ENCODE assay signal across 26 mouse cellular contexts in the genomic region with DNA sequence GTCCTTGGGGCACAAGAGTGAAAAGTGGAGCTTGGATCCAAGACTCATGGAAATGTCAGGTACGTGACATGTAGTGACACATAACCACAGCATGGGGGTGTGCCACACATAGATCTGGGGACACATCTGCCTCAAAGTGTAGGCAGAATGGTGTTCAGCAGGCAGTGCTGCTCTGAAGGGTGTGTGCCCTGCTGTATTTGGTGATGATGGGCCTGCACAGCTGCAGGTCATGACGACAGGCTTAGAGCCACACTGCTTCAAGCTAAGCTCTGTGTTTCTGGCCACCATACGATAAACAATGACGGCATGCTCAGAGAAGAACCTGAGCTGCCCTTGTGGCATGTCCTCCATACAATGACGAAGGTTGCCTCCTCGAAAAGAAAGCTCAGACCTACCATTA. TPM values are rescaled to one million over a fixed set of nuclear protein-coding genes. Genes with fewer than 3 reads are reported as not detected.
A peak's percentile ranks its signal among the peaks of the same experiment; 100 is the strongest.
DNase-seq lines count a peak whose midpoint lies in the region; TF ChIP-seq lines count a peak whose summit lies in the region.
"Had no signal": no experiment of that assay in that cellular context is flagged by ENCODE, and none has a peak within 500 bp of the region (broad histone marks: within the 10 kb centered on the region; RNA-seq: fewer than 3 reads in every experiment).

No protein-coding gene starts in this region.

- WGBS in lung, adult 2 months = 88% methylated on average over 6 of the region's 6 CpGs

- no peak for TF ChIP-seq CTCF in C2C12 (IDR thresholded peaks at IDR 0.05; ENCODE audit: control insufficient read depth, insufficient read depth, insufficient read length)
- TF ChIP-seq CTCF in lung, adult 2 months (IDR thresholded peaks at IDR 0.05; ENCODE audit: insufficient read depth, low read length) = no peak

- H3K27me3 ChIP-seq in C2C12 (ENCODE audit: control insufficient read depth, insufficient read depth, insufficient read length) (peaks cover 5% of the 10 kb centered on the region), myocyte (ENCODE audit: control insufficient read depth, insufficient read depth, insufficient read length) (peaks cover 6% of the 10 kb centered on the region)
- H3K27me3 ChIP-seq: CH12.LX had no signal

- H3K4me2 ChIP-seq in myocyte (ENCODE audit: low read depth) = no peak overlapping the region

- H3K4me1 ChIP-seq in lung, adult 2 months (ENCODE audit: control insufficient read depth, insufficient read depth, low read length) = no peaks in the 10 kb centered on the region

- H3K79me2 ChIP-seq in C2C12 (ENCODE audit: control insufficient read depth, insufficient read depth) = no peaks in the 10 kb centered on the region
- H3K79me2 ChIP-seq in myocyte (ENCODE audit: control insufficient read depth, insufficient read depth) = no peaks in the 10 kb centered on the region

- H3K4me3 ChIP-seq in C2C12 (ENCODE audit: insufficient read depth, poor library complexity, severe bottlenecking) (no peak overlapping the region), myocyte (no peak overlapping the region)
- no peak overlapping the region for H3K4me3 ChIP-seq in lung, adult 2 months (replicated peaks; ENCODE audit: extremely low read depth, low read depth, low read length)

- intact Hi-C loops in heart, postnatal 36 days (cut with DNase I) = loop anchor here (10.0 kb wide), 1 partner anchor 165 kb away; the partner anchor contains the start of gene Sacs

- H3K36me3 ChIP-seq in C2C12 (ENCODE audit: control insufficient read depth, insufficient read depth) (no peaks in the 10 kb centered on the region), myocyte (ENCODE audit: control insufficient read depth, insufficient read depth) (no peaks in the 10 kb centered on the region)
- H3K36me3 ChIP-seq: G1E had no signal

- H3ac ChIP-seq in C2C12 (ENCODE audit: control insufficient read depth, insufficient read length, low read depth) (no peak overlapping the region), myocyte (ENCODE audit: control insufficient read depth, insufficient read length) (no peak overlapping the region)

- no peak for TF ChIP-seq POLR2A in myocyte (IDR thresholded peaks at IDR 0.05; ENCODE audit: insufficient read length, low read depth)
- TF ChIP-seq POLR2A in lung, adult 2 months (IDR thresholded peaks at IDR 0.05; ENCODE audit: borderline replicate concordance, extremely low read depth, low read depth, low read length) = no peak

- H3K79me3 ChIP-seq in C2C12 (ENCODE audit: low read depth) = no peaks in the 10 kb centered on the region

- peak; percentile 53 for DNase-seq in heart, adult 11 months
- DNase-seq in heart, postnatal 36 days = no peak
- DNase-seq in 416B (ENCODE audit: low read depth) = peak; percentile 44
- no peak for DNase-seq in frontal cortex, postnatal 25 days (ENCODE audit: low spot score in 2 of 2)
- DNase-seq in lung, adult 2 months = no peak
- no peak for DNase-seq in kidney, postnatal 10 days
- DNase-seq: adrenal gland, adult 2 months; adrenal gland, adult 8-10 months; adrenal gland, postnatal 10 days; adrenal gland, postnatal 14 days; adrenal gland, postnatal 25 days; adrenal gland, postnatal 36 days; B cell, adult 2 months; cerebellum, adult 11 months; cerebellum, adult 11-12 months; cerebellum, adult 18-20 months; cerebellum, adult 2 months had no signal

TF ChIP-seq in C2C12, 6 proteins besides CTCF, POLR2A, EP300 and RAD21:
- TF ChIP-seq USF1 (IDR thresholded peaks at IDR 0.05; ENCODE audit: low read depth) (no peak), MYOD1 (IDR thresholded peaks at IDR 0.05; ENCODE audit: control insufficient read depth, insufficient read length, low read depth) (peak; percentile 42)

TF ChIP-seq in myocyte, 11 proteins besides CTCF, POLR2A, EP300 and RAD21:
- TF ChIP-seq MYOD1 (IDR thresholded peaks at IDR 0.05; ENCODE audit: control insufficient read depth in 1 of 3, insufficient read length in 2 of 3, low read depth in 2 of 3) (peak; percentile 0 to 96 (median 85)), MYOG (IDR thresholded peaks at IDR 0.05; ENCODE audit: control insufficient read depth in 1 of 3, insufficient read depth in 1 of 3, insufficient read length in 2 of 3, low read depth in 2 of 3) (peak in 1 of 3 experiments; percentile 46), TCF12 (IDR thresholded peaks at IDR 0.05; ENCODE audit: insufficient read depth, poor library complexity, severe bottlenecking) (no peak)

RNA-seq across cellular contexts. Expression of gene Arl11, which starts 9.7 kb away (rescaled TPM):
- total RNA-seq in heart, postnatal 36 days (2021) = 1 to 10 TPM; 1.2 to 1.7 TPM
- polyA plus RNA-seq in C2C12 (2012; fragmentation: generic; extraction: Trizol) (not detected), myocyte (2012; fragmentation: generic; extraction: Trizol) (not detected)
- polyA plus RNA-seq in lung, adult 2 months (2012; rRNA removed) = 5.6 and 10.4 TPM in 2 replicates
- total RNA-seq: ES-E14, G1E had no signal
- polyA plus RNA-seq: CD4-positive, CD25-positive, alpha-beta regulatory T cell, adult 4 months; G1E; Patski had no signal

RNA-seq across cellular contexts. Expression of gene Sgcg, which starts 41.5 kb away (rescaled TPM):
- 100 to 1,000 TPM; 237 to 263 TPM for total RNA-seq in heart, postnatal 36 days (2021)
- polyA plus RNA-seq in C2C12 (2012; fragmentation: generic; extraction: Trizol) (2.0 TPM), myocyte (2012; fragmentation: generic; extraction: Trizol) (60.1 TPM)
- polyA plus RNA-seq in lung, adult 2 months (2012; rRNA removed) = 1.8 and 5.6 TPM in 2 replicates
- total RNA-seq: CH12.LX, MEL had no signal
- polyA plus RNA-seq: activated CD4-positive, CD25-positive, alpha-beta regulatory T cell, adult 4 months; adrenal gland, adult 2 months; CD4-positive, CD25-positive, alpha-beta regulatory T cell, adult 4 months; G1E; Patski had no signal

Comparison
In these comparisons a context has a peak if more than half of its experiments do, and no peak if none do; other contexts are left out.
1. DNase-seq: peak in heart, adult 11 months (single experiment) and 416B (single experiment); none in heart, postnatal 36 days (0 of 2), frontal cortex, postnatal 25 days (0 of 2), lung, adult 2 months (single experiment) and kidney, postnatal 10 days (single experiment).